Mouse (Mus musculus) cerebellum, postnatal 25 days (tissue): ENCODE measurements around the gene Ccsap.

Source experiments
- DNase-seq, 2 experiments: peaks; one replicate each; pipeline ENCODE4 v3.0.0; 2021; ENCODE audit warnings: mixed read lengths in 2 of 2

Gene Ccsap

GRCm38 (mm10) chr8:123804586-123804985 is 55.4 kb downstream of the Ccsap start:
- no peak for DNase-seq

GRCm38 (mm10) chr8:123803639-123804038 is 56.4 kb downstream of the Ccsap start:
- no peak for DNase-seq

GRCm38 (mm10) chr8:123801538-123801937 is 58.5 kb downstream of the Ccsap start:
- no peak for DNase-seq

- no peak for DNase-seq
Measured at GRCm38 (mm10) chr8:123800867-123801266, 59.1 kb downstream of the Ccsap start.

- DNase-seq, result no peak
Measured at GRCm38 (mm10) chr8:123799885-123800284, 60.1 kb downstream of the Ccsap start.

- no peak for DNase-seq
Measured at GRCm38 (mm10) chr8:123799434-123799833, 60.6 kb downstream of the Ccsap start.

GRCm38 (mm10) chr8:123797928-123798327 is 62.1 kb downstream of the Ccsap start:
- DNase-seq, result no peak

- no peak for DNase-seq
Measured at GRCm38 (mm10) chr8:123796758-123797157, 63.3 kb downstream of the Ccsap start.

- DNase-seq, result no peak
Measured at GRCm38 (mm10) chr8:123794766-123795165, 65.2 kb downstream of the Ccsap start.

GRCm38 (mm10) chr8:123793900-123794299 is 66.1 kb downstream of the Ccsap start:
- no peak for DNase-seq

- no peak for DNase-seq
Measured at GRCm38 (mm10) chr8:123791845-123792225, 68.2 kb downstream of the Ccsap start.

- no peak for DNase-seq
Measured at GRCm38 (mm10) chr8:123791101-123791844, 68.7 kb downstream of the Ccsap start.
